Mouse (Mus musculus): Measurements from ENCODE around the gene Vwce. TPM values are rescaled to one million over a fixed set of nuclear protein-coding genes. Genes with fewer than 3 reads are reported as not detected.

The Vwce gene
- polyA plus RNA-seq, 1 experiment from 2014 or later = 0.36 TPM

DNA sequence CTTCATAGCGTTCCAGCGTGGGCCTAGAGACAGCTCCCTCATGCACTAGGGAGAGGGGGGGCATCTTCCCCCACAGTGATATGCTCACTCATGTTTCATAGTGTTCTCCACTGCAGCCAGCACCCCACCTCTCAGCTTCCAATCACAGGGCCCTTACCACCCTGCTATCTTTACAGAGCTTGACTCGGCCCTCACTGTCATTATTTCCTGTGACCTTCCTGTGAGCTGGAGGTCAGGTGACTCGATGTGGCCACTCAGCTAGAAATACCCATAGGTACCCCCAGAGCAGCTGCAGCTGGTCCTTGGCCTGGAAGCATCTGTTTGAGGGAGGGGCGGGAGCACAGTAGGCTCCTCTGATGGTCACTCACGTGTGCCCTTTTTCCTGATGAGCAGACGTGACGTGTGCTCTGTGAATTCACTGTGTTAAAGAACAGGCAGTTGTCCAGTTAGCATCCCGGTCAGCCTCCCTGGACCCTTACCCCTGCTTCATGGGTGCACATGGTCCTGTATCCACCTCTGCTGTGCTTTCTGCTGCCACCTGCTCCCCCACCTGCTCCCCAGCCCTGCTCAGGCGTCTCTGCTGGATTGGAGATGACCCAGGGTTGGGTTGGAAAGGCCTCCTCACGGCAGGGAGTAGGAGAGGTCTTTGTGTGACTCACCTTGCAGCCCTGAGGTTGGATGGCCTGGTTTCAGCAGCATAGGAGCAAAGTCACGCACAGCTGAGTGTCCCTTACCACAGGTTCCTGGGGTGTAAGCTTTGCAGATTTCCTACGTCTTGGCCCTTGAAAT is 73.3 kb downstream of the Vwce start:
- DNase-seq (ENCODE audit: low spot score, missing footprints) = peak; percentile 33
- ATAC-seq (ENCODE audit: low FRiP score) = no peak
- H3K4me2 ChIP-seq = no peak overlapping the region
- peaks cover 8% of the 10 kb centered on the region for H3K4me1 ChIP-seq (ENCODE audit: control insufficient read depth, insufficient read depth, low read length)
- 84% methylated on average over 13 of the region's 13 CpGs for WGBS
- H3K27me3 ChIP-seq (ENCODE audit: control insufficient read depth, insufficient read depth, low read length) = no peaks in the 10 kb centered on the region
- H3K27ac ChIP-seq (ENCODE audit: low read depth, low read length) = no peak overlapping the region
- H3K36me3 ChIP-seq (ENCODE audit: control insufficient read depth, insufficient read depth, low read length) = peaks cover 11% of the 10 kb centered on the region
- no peak overlapping the region for H3K4me3 ChIP-seq (ENCODE audit: low read depth, low read length)
- H3K9ac ChIP-seq (ENCODE audit: low read length) = no peak overlapping the region
- no peaks in the 10 kb centered on the region for H3K9me3 ChIP-seq (ENCODE audit: control insufficient read depth, low read length)

- H3K9me3 ChIP-seq (ENCODE audit: control insufficient read depth, low read length) = no peaks in the 10 kb centered on the region
- H3K27ac ChIP-seq (ENCODE audit: low read depth, low read length) = no peak overlapping the region
- peak; percentile 56 for DNase-seq (ENCODE audit: low spot score, missing footprints)
- WGBS = 94% methylated on average over 1 of the region's 1 CpGs
- H3K36me3 ChIP-seq (ENCODE audit: control insufficient read depth, insufficient read depth, low read length) = peaks cover 14% of the 10 kb centered on the region
- no peaks in the 10 kb centered on the region for H3K27me3 ChIP-seq (ENCODE audit: control insufficient read depth, insufficient read depth, low read length)
- H3K9ac ChIP-seq (ENCODE audit: low read length) = no peak overlapping the region
- no peak overlapping the region for H3K4me3 ChIP-seq (ENCODE audit: low read depth, low read length)
- H3K4me2 ChIP-seq = no peak overlapping the region
- ATAC-seq (ENCODE audit: low FRiP score) = no peak
- peaks cover 8% of the 10 kb centered on the region for H3K4me1 ChIP-seq (ENCODE audit: control insufficient read depth, insufficient read depth, low read length)
Measured at GRCm38 (mm10) chr19:10707881-10708280, 73.9 kb downstream of the Vwce start.

DNA sequence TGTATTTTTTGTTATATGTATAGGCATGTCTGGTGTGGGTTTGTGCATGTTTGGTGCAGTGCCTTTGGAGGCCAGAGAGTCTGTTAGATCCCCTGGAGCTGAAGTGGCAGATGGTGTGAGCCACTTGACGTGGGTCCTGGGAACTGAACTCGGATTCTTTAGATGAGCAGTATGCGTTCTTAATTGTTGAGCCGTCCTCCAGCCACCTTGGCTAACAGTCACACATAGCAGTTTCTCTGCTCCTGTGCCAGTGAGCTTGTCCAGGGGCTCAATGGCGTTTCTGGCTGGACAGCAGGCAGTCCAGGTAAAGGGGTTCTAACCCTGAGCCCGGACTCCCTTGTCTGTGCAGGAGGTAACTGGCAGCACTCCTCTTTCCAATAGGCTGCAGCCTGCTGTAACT is 74.9 kb downstream of the Vwce start:
- peaks cover 19% of the 10 kb centered on the region for H3K36me3 ChIP-seq (ENCODE audit: control insufficient read depth, insufficient read depth, low read length)

DNA sequence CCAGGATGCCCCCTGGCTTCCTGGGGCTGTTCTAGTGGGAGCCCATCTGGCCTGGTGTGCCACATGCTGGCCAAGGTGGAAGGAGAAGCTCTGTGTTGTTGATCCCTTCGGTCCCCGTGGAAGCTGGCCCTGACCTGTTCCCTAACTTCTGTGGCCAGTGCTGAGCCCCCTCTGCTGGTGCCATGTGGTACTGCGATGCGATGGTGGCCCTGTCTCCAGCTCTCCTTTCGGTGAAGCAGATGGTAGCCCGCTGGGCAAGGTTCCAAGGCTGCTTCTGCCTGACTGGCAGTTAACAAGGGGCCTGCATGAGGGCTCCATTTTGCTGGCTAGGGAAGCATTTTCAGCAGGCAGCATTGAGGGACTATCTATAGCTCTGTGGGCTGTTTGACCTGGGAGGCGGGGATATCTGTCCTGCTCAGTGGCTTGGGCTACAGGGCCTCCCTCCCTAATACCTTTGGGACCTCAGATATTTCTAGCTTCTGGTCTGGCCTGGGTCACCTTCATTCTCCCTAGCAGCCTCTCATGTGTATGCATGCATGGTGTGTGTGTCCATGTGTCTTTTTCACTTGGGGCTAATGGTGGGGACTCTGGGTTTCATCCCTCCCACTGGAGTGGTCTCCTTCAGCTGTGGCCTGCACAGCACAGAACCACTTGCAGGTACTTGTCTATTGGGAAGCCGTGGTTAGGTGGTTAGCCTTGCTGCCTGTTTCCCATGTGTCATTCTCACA is 75.5 kb downstream of the Vwce start:
- peak; percentile 100 for DNase-seq (ENCODE audit: low spot score, missing footprints)
- Histone ChIP-seq H3K4me2 (no peak overlapping the region), H3K27ac (ENCODE audit: low read depth, low read length) (peak overlapping the region; percentile 11; the same call in 1 of the 2 replicates), H3K9ac (ENCODE audit: low read length) (peak overlapping the region; percentile 12; the same call in 1 of the 2 replicates), H3K36me3 (ENCODE audit: control insufficient read depth, insufficient read depth, low read length) (peaks cover 19% of the 10 kb centered on the region), H3K4me3 (ENCODE audit: low read depth, low read length) (no peak overlapping the region), H3K27me3 (ENCODE audit: control insufficient read depth, insufficient read depth, low read length) (no peaks in the 10 kb centered on the region), H3K4me1 (ENCODE audit: control insufficient read depth, insufficient read depth, low read length) (peaks cover 8% of the 10 kb centered on the region), H3K9me3 (ENCODE audit: control insufficient read depth, low read length) (no peaks in the 10 kb centered on the region)
- ATAC-seq (ENCODE audit: low FRiP score) = peak; percentile 82
- WGBS = 20% methylated on average over 8 of the region's 8 CpGs

More for the DNA sequence above, 74.9 kb downstream of the Vwce start:
- H3K9me3 ChIP-seq (ENCODE audit: control insufficient read depth, low read length) = no peaks in the 10 kb centered on the region
- ATAC-seq (ENCODE audit: low FRiP score) = no peak
- no peak overlapping the region for H3K4me2 ChIP-seq
- peak; percentile 72 for DNase-seq (ENCODE audit: low spot score, missing footprints)
- no peak overlapping the region for H3K9ac ChIP-seq (ENCODE audit: low read length)
- no peaks in the 10 kb centered on the region for H3K27me3 ChIP-seq (ENCODE audit: control insufficient read depth, insufficient read depth, low read length)
- H3K27ac ChIP-seq (ENCODE audit: low read depth, low read length) = no peak overlapping the region
- H3K4me3 ChIP-seq (ENCODE audit: low read depth, low read length) = no peak overlapping the region
- 72% methylated on average over 6 of the region's 6 CpGs for WGBS
- peaks cover 8% of the 10 kb centered on the region for H3K4me1 ChIP-seq (ENCODE audit: control insufficient read depth, insufficient read depth, low read length)

- H3K9ac ChIP-seq (ENCODE audit: low read length) = 0 out of 2 replicates have a peak overlapping the region, but pooled peaks have one; percentile 12
- peaks cover 19% of the 10 kb centered on the region for H3K36me3 ChIP-seq (ENCODE audit: control insufficient read depth, insufficient read depth, low read length)
- peak; percentile 12 for ATAC-seq (ENCODE audit: low FRiP score)
Measured at GRCm38 (mm10) chr19:10710088-10710511, 76.1 kb downstream of the Vwce start.

DNA sequence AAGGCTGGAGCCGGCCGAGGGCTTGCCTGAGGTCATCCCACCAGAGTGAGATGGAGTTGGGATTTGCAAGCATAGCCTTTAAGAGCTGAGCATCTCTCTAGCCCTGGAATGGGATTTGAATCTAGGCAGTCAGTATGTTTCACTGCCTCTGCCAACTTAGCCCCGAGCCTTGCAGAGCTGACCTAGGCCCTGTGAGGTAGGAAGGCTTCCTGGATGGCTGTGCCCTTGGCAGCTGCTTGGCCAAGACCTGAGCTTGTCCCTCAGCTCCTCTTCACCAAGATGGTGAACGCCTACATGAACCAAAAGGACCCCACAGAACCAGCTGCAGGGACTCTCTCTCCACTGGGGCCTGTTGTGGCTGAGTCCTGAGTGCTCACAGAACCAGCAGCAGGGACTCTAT is 76.7 kb downstream of the Vwce start:
- WGBS = 93% methylated on average over 4 of the region's 4 CpGs

More at GRCm38 (mm10) chr19:10710088-10710511, 76.1 kb downstream of the Vwce start:
- DNase-seq (ENCODE audit: low spot score, missing footprints) = peak; percentile 86
- Histone ChIP-seq H3K4me2 (no peak overlapping the region), H3K4me3 (ENCODE audit: low read depth, low read length) (no peak overlapping the region), H3K4me1 (ENCODE audit: control insufficient read depth, insufficient read depth, low read length) (peaks cover 8% of the 10 kb centered on the region), H3K9me3 (ENCODE audit: control insufficient read depth, low read length) (no peaks in the 10 kb centered on the region), H3K27me3 (ENCODE audit: control insufficient read depth, insufficient read depth, low read length) (no peaks in the 10 kb centered on the region), H3K27ac (ENCODE audit: low read depth, low read length) (no peak overlapping the region)
- WGBS = 80% methylated on average over 9 of the region's 9 CpGs

GRCm38 (mm10) chr19:10712194-10712593 is 78.2 kb downstream of the Vwce start:
- Histone ChIP-seq H3K9ac (ENCODE audit: low read length) (no peak overlapping the region), H3K27ac (ENCODE audit: low read depth, low read length) (no peak overlapping the region), H3K27me3 (ENCODE audit: control insufficient read depth, insufficient read depth, low read length) (no peaks in the 10 kb centered on the region), H3K9me3 (ENCODE audit: control insufficient read depth, low read length) (no peaks in the 10 kb centered on the region), H3K4me1 (ENCODE audit: control insufficient read depth, insufficient read depth, low read length) (peaks cover 8% of the 10 kb centered on the region), H3K4me3 (ENCODE audit: low read depth, low read length) (no peak overlapping the region), H3K4me2 (no peak overlapping the region), H3K36me3 (ENCODE audit: control insufficient read depth, insufficient read depth, low read length) (peaks cover 19% of the 10 kb centered on the region)
- WGBS = 92% methylated on average over 7 of the region's 7 CpGs
- no peak for ATAC-seq (ENCODE audit: low FRiP score)
- DNase-seq (ENCODE audit: low spot score, missing footprints) = no peak

More for the DNA sequence above, 76.7 kb downstream of the Vwce start:
- no peak overlapping the region for H3K4me2 ChIP-seq
- H3K27me3 ChIP-seq (ENCODE audit: control insufficient read depth, insufficient read depth, low read length) = no peaks in the 10 kb centered on the region
- H3K9ac ChIP-seq (ENCODE audit: low read length) = no peak overlapping the region
- DNase-seq (ENCODE audit: low spot score, missing footprints) (peak; percentile 17), ATAC-seq (ENCODE audit: low FRiP score) (no peak)
- peaks cover 8% of the 10 kb centered on the region for H3K4me1 ChIP-seq (ENCODE audit: control insufficient read depth, insufficient read depth, low read length)
- H3K36me3 ChIP-seq (ENCODE audit: control insufficient read depth, insufficient read depth, low read length) = peaks cover 19% of the 10 kb centered on the region
- H3K4me3 ChIP-seq (ENCODE audit: low read depth, low read length) = no peak overlapping the region
- H3K9me3 ChIP-seq (ENCODE audit: control insufficient read depth, low read length) = no peaks in the 10 kb centered on the region
- H3K27ac ChIP-seq (ENCODE audit: low read depth, low read length) = no peak overlapping the region

DNA sequence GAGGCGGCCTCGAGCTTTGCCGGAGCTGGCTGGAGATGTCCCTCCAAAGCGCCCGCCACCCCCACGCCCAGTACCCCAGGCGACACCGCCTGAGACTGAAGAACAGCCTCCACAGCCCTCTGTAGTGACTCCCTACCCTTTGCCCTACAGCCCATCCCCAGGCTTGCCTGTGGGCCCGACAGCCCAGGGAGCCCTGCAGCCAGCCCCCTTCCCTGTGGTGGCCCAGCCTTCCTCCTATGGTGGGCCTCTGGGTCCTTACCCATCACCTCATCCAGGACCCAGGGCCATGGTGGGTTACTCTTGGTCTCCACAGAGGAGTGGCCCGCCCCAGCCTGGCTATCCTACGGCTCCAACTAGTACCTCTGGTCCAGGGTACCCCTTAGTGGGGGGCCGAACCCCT is 78.6 kb downstream of the Vwce start:
- 92% methylated on average over 11 of the region's 12 CpGs for WGBS
- no peak overlapping the region for H3K9ac ChIP-seq (ENCODE audit: low read length)
- no peak overlapping the region for H3K27ac ChIP-seq (ENCODE audit: low read depth, low read length)
- H3K27me3 ChIP-seq (ENCODE audit: control insufficient read depth, insufficient read depth, low read length) = no peaks in the 10 kb centered on the region
- DNase-seq (ENCODE audit: low spot score, missing footprints) (peak; percentile 45), ATAC-seq (ENCODE audit: low FRiP score) (no peak)
- H3K4me2 ChIP-seq = no peak overlapping the region
- no peak overlapping the region for H3K4me3 ChIP-seq (ENCODE audit: low read depth, low read length)
- H3K4me1 ChIP-seq (ENCODE audit: control insufficient read depth, insufficient read depth, low read length) = peaks cover 8% of the 10 kb centered on the region
- H3K9me3 ChIP-seq (ENCODE audit: control insufficient read depth, low read length) = no peaks in the 10 kb centered on the region
- peaks cover 19% of the 10 kb centered on the region for H3K36me3 ChIP-seq (ENCODE audit: control insufficient read depth, insufficient read depth, low read length)

- no peak for ATAC-seq (ENCODE audit: low FRiP score)
- no peaks in the 10 kb centered on the region for H3K9me3 ChIP-seq (ENCODE audit: control insufficient read depth, low read length)
- H3K4me3 ChIP-seq (ENCODE audit: low read depth, low read length) = no peak overlapping the region
- peaks cover 19% of the 10 kb centered on the region for H3K36me3 ChIP-seq (ENCODE audit: control insufficient read depth, insufficient read depth, low read length)
- no peak for DNase-seq (ENCODE audit: low spot score, missing footprints)
- H3K27ac ChIP-seq (ENCODE audit: low read depth, low read length) = no peak overlapping the region
- H3K4me1 ChIP-seq (ENCODE audit: control insufficient read depth, insufficient read depth, low read length) = peaks cover 8% of the 10 kb centered on the region
- H3K9ac ChIP-seq (ENCODE audit: low read length) = no peak overlapping the region
- H3K4me2 ChIP-seq = no peak overlapping the region
- WGBS = 94% methylated on average over 10 of the region's 10 CpGs
- H3K27me3 ChIP-seq (ENCODE audit: control insufficient read depth, insufficient read depth, low read length) = no peaks in the 10 kb centered on the region
Measured at GRCm38 (mm10) chr19:10713551-10713950, 79.5 kb downstream of the Vwce start.

Data from midbrain, embryonic 11.5 days (tissue).